Mouse (Mus musculus) yolk sac, embryonic 10.5 days (tissue): Measurements from ENCODE around the gene Hoxa1.

Experiments
- DNase-seq: peaks from one replicate; pipeline ENCODE4 v3.0.0-alpha.2; 2017; ENCODE audit warnings: low spot score

The Hoxa1 gene

GRCm38 (mm10) chr6:52157466-52158275, 446 bp downstream of the Hoxa1 start:
- DNase-seq = peak; percentile 1

- peak; percentile 4 for DNase-seq
Measured at GRCm38 (mm10) chr6:52156551-52157200, 1.4 kb downstream of the Hoxa1 start.

- no peak for DNase-seq
Measured at GRCm38 (mm10) chr6:52155471-52155870, 2.6 kb downstream of the Hoxa1 start.

DNA sequence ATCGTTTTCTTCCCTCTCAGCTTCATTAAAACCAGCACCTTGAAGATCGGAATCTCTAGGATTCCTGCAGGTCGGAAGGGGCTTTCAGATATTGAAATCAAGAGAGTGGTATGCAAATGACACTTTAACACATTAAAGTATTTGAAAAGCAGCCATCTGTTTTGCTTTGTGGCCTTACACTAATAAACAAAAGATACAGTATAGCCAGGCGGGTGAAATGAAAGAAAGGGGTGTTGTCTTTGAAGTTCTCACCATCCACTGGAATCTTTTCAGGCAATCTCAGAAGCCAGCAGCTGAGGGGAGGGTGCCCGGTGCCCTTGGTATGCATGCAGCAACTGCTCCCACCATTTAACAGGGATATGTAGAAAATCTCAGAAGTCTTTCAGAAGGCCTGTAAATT, 4.1 kb downstream of the Hoxa1 start:
- DNase-seq = no peak

GRCm38 (mm10) chr6:52153270-52153669, 4.8 kb downstream of the Hoxa1 start:
- DNase-seq = no peak

DNA sequence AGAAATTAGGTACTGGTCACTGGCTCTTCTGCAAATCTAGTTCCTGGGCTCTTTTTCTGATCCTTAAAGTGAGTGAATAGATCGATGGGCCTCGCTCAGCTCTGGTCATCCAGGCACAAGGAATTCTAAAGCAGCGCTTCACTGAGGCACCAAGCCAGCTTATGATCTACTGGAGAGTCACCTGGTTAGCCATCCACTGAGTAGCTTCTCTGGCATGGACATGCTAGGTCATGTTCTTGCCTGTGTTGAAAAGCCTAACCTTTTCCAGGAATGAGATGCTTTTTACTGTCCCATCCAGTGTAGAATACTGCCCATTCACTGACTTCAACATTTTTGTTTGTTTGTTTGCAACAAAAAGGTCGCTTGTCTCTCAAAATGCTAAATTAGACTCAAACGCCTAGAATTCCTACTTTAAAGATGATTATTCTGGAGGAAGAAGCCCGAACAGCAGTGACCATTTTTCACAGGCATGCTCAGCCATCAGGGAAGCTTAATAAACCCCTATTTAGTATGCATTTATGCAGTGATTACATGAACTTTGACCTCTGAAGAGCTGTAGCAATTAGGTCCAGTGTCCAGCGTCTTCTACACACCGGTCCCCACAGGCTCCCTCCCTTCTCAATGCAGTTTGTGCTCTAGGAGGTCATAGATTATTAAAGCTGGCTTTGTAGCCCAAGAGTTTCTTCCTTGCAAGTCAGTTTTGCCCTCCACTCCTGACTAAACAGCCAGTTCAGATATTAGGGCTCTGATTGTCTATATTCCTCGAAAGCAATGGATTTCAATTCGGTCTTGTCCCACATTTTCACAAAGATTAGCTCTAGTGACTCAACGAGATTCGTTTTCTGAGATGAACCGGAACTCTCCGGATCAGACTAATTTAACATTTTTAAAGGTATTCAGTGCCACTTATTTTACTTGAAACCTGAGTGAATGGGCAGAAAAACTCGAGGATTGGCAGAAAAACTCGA, 5.6 kb downstream of the Hoxa1 start:
- DNase-seq = no peak

DNA sequence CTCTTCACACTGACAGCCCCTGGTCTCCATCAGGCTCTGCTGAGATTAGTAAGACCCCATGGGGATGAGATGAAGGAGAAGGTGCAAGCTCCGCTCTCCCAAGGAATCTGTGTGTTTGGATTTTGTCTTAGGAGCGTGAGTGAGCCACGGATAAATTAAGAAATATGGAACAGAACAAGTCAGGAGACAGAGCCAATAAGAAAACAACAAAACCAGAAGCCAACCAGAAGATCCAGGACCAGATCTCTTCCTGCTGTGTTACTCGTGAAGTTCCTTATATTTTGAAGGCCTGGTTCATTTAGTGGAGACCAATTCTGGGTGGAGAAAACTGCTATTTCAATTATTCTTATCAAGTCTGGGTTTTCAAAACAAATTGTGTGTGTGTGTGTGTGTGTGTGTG, 6.5 kb downstream of the Hoxa1 start:
- no peak for DNase-seq

DNA sequence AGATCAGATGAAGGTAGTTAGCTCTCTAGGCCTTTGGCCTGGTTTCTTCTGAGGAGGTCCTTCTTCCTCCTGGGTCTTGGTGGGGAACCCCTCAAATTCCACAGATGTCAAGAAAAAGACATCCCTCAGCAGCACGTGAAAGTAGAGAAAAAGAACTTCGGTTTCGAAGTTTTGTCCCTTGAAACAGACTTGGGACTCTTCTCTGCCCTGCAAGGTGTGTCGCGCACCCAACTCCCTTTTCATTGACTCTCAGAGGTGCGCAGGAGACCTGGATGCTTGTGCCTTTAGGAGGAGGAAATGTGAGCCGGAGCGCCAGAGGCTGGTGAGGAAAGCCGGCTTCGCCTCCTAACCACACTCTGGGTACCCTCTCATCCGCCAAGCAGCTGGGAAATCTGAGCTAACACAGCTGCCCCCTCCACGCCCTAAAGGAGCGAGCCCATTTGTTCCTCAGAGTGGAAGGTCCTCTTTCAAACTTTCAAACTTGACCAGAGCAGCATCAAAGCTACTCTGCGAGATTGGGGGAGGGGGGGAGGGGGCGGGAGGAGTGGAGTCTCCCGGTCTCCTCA, 7.6 kb downstream of the Hoxa1 start:
- no peak for DNase-seq

- no peak for DNase-seq
Measured at GRCm38 (mm10) chr6:52139115-52139514, 19.0 kb downstream of the Hoxa1 start.

DNA sequence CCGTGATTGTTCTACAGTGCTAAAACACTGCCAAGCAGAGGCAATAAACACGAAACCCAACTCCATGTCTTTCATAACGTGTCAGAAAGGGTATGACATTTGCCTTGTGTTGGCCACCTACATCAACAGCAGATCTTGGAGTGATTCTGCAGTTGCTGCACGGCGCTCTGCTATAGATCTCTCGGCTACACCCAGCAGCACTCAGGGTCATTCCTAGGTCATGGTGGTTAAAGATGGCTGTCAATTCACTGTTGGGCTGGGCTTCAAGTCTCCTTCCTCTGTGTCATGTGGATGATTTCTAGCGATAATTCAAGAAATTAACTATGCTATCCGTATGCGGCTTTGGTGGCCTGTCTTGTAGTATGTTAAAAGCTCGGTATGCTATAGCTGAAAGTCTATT, 19.5 kb downstream of the Hoxa1 start:
- DNase-seq = no peak

DNA sequence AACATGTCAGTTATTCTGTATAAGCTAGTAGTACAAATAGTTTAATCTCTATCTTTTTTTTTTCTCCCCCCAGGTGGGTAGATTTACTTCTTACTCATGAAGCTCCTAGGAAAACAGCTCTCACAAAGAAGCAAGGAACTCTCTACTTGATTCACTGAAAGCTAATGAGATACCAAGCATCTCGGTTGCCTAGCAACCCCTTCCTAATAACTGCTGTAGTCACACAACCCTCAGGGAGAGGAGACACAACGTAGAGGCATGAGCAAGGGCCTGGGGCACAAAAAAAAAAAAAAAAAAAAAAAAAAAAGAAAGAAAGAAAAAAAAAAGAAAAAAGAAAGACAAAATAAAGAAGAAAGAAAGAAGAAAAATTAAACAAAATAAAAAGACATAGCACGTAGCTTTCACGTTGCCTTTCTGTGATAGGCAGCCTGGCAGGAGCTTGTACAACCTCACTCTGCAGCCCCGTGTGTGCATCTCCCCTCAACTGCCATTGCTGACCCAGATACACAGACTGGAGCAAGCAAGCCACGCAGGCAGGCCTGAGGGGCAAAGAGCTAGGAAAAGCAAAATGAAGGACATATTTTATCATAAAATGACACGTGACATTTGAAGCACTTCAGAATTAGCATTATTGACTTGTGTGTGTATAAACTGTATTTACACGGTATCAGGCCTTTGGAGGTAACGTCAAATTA, 20.1 kb downstream of the Hoxa1 start:
- DNase-seq = no peak

GRCm38 (mm10) chr6:52123673-52124072, 34.4 kb downstream of the Hoxa1 start:
- DNase-seq = no peak

GRCm38 (mm10) chr6:52121173-52121572, 36.9 kb downstream of the Hoxa1 start:
- no peak for DNase-seq

DNA sequence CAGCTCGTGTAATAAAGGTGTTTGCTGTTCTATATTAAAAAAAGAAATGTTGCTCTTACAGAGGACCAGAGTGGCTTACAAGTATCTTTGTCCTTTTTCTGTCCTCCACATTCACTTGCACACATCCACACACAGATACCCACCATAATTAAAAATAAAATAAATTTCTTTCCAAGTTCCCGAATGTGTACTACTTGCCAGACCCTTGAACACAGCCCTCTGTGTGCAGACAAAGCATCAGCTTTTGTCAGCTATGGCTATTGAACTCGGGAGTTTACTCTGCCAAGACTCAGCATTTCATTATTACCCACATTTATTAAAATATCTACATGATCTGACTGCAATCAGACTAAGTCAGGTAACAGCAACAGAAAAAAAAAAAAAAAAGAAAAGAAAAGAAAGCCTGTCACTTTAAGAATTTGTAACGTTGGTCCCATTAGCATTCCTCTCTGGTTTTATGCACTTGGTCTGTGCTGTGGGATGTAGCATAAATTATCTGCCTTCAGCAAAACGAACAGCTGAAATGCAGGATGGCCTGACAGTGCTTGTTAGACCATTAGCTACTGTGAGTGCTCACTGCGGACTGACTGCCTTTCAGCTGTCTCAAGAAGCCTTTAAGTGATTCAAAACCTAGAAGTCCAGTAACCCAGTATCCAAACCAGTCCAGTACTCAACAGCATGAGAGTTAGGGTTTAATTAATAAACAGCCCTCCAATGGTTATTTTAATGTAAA, 39.0 kb downstream of the Hoxa1 start:
- DNase-seq = no peak

DNA sequence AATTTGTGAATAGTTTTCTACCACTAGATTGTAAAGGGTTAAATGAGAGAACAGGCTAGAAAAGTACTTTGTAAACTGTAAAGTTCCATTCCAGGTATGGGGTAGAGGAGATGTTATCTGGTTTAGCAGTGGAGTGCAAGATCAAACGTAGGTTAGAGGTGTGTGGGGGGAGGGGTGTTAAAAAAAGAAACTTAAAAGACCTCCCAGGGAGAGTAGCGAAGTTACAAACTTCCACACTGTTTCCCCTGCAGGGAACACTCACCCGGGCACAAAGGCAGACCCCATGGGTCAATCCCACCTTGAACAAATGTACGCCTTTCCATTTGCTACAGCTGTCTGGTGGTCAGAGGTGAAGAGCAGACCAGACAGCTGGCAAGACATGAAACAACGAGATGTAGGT, 42.2 kb downstream of the Hoxa1 start:
- DNase-seq = no peak

GRCm38 (mm10) chr6:52111846-52112245, 46.3 kb downstream of the Hoxa1 start:
- DNase-seq = no peak

DNA sequence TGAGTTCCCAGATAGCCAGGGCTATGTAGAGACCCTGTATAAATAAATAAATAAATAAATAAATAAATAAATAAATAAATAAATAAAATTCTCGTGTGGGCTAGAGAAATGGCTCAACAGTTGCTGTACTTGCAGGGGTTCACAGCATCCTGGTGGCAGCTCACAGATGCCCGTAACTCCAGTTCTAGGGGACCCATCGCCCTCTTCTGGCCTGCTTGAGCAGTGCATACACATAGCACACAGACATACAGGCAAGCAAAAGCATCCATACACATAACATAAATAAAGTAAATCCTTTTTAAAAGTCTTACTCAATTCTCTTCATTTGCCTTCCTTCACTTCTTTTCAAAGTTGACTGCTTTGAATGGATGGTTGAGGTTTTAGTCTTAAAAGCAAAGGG, 50.7 kb downstream of the Hoxa1 start:
- DNase-seq = no peak

DNA sequence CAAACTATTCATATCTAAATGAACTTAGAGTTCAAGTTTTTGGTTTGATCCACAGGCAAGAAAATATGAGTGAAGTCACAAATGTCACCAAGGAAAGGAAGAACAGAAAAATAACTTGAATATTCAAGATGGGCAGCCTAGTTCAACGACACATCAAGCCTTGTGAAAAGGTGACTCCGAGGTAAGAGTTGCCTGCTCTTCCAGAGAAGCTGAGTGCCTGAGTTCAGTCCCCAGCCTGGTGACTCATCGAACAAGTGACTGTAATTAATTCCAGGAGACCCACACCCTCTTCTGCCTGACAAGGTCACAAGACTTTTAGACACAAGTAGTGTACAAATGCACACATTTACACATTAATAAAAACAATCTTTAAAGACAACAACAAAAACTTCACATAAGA, 51.4 kb downstream of the Hoxa1 start:
- no peak for DNase-seq

DNA sequence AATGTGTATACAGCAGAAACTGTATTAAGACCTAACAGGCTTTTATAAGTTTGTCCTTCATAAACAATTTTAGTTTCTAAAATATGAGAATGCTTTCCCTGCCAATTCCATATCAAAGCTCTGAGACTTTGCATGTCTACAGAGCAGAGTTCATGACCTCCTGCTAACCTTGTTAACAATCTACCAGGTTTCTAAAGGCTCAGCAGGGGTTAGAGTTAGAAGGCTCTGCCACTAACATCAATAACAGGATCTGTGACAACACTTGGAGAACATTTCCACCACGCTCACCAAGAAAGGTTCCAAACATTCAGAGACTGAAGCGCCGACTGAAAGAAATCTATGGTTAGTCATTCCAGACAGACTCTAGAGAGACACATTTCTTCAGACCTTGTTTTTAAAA, 51.9 kb downstream of the Hoxa1 start:
- no peak for DNase-seq
